Mouse (Mus musculus) spleen, adult 12 weeks (tissue): ENCODE results near the gene Zfp78.
"Not testable (repeated sequence)": the region's sequence is repeated elsewhere in the genome, so short reads cannot be mapped to it uniquely, and the experiment has no call there.

ENCODE experiments used
- DNase-seq: peaks from one replicate; pipeline ENCODE4 v3.0.0; 2022; ENCODE audit warnings: low spot score

The Zfp78 gene

DNA sequence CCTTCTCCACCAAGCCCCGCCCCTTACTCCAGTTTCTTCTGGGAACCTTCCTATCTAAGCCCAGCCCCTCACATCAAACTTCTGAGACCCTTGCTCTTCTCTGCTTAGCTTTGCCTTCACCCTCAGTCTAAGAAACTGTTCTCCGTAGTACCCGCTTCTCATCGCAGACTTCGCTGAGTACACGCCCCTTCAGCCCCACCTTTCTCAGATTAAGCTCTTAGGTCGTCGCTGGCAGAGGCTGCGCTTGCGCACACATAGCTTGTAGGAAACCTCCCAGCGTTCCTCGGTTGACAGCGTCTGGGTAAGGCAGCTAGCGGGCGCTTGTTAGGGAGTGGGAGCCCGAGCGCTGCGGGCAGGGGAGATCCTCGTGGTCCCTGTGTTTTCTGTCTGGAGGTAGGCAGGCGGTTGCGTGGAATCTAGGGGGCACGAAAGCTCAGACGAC, at the start of gene Zfp78:
Gene Zfp78 (plus strand): TSS at position 234 of the 442 bp plus-strand sequence.
- DNase-seq = no peak

DNA sequence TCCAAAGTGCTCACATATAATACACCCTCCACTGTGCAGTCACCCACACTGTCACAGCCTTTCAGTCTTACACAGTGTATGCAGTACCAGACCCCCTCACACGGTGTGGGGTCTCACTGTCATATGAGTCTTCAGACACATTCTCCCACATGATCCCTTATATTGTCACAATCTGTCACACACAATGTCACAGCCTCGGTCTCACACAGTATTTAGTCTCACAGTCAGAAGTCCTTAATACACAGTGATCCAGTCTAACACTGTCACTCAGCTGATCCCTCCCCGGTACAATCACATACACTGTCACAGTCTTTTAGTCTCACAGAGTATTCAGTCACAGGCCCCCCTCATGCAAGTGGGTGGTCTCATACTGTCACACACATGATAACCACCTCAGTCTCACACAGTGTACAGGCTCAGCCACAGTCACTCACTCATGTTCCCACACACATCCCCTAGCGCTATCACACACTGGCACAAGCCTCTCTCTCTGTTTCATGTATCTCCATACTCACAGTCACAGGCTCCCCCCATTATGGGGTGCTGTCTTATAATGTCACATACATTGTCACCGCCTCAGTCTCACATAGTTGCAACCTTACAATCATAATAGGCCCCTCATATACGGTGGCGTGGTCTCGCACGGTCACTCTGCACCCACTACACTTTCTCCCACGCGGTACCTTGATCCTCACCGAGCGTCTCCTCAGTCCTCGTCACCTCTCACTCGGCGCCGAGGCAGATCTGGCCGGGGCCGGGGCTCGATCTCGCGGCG, 32.4 kb upstream of the Zfp78 start:
- no peak for DNase-seq

DNA sequence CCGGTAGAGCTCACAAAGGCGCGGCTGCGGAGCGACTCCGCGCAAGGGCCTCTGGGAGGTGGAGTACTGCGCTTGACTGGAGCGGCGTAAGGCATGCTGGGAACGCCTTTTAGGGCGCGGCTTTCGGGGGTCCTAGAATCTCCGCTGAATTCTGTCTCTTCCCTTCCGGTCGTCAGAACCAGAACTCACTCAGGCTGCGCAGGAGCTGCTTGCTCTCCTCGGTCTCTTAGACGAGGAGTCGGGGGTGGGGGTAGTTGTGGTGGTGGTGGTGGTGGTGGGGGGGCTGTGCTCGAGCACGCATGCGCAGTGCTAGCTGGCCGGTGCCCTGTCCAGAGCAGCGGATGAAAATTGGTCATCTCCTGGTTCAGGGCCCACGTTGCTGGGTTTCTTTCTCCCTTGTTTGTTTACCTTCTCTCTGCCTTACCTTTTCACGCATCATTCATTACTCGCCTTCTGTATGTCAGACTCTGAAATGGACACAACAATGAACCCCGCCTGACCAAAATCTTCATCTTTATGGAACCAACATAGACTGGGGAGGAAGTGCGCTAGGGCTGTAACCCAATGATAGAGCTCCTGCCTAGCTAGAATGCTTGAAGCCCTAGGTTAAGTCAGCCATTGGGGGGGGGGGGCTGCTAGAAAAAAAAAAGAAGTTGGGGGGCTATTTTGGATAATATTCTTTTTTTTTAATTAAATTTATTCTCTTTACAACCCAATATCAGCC, 31.7 kb upstream of the Zfp78 start, which contains the start of gene Zfp583:
Gene Zfp583 (minus strand): TSS at position 53 of the 724 bp plus-strand sequence.
- peak; percentile 60 for DNase-seq

DNA sequence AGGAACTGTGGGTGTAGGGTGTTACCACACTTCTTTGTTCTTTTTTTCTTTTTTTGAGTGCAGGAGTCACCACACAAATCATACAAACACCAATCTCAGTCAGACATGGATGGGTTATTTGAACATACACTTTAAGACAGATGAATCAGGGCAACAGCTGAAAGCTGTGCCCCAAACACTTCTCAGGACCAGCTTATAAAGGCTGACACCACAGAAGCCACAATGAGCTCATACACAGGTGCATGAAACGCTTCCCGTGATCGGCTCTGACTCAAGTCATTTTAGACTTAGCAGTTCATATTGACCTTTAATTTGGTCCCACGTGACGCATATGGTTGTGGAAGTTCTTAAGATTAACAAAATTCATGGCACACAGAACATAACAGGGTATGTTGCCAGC, 23.2 kb upstream of the Zfp78 start:
- DNase-seq = no peak

DNA sequence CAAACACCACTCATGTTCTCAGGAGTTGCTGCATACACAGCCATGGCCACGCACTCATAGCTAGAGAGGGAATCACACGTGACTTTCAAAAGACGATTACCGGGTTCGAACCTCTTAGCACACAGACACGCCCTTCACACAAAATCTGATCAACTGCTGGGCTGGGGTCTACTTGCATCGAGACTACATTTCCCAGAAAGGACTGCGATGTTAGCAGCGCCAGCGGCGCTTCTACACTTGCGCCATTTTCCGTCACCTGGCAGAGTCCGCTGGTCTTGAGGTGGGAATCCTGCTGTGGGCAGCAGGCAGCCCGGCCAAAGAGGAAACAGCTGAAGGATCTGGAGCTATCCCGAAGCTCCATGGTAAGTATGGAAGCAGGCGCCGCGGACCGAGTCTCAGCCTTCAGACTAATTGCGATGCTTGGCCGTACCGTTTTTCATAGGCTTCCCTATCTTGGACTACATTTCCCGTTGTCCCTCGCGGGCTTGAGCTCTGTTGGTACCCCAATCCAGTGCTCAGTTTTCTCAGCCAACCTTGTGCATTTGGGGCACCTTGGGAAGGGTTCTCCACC, 19.5 kb upstream of the Zfp78 start, which contains the start of gene Gm3854:
Gene Gm3854 (plus strand): TSS at position 259 of the 571 bp plus-strand sequence.
- DNase-seq = no peak

DNA sequence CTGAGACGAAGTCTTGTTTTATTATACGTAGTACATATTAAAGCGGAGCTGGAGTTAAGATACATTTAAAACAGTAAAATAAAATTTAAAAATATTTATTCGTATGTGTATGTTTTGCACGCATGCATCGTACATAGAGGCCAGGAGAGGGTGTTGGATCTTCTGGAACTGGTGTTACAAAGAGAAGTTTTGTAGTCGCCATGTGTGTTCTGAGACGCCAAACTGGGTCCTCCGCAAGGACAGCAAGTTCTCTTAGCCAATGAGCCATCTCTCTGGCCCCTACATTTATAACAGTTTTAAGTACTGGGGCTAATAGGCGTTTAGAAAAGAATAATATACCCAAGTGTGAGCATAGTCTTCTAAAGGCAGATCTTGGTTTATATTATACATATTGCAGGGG, 19.0 kb upstream of the Zfp78 start:
- DNase-seq = no peak

DNA sequence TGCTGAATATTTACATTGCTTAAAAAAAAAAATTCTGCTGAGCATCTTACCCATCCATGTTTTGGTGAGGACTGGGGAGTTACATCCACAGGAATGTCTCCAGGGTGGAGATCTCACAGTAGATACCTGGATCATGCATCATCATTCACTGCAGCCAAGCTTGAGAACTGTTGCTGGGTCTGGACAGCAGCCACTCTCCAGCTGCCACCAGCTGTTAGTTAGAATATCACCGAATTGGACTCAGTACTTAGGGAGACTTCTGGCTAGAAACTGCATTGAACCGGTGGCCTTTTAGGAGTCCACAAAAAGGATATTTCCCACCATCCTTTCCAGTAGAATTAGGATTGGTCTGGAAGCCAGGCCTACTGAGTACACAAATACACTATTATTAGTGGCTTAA, 5.0 kb upstream of the Zfp78 start:
- no peak for DNase-seq

DNA sequence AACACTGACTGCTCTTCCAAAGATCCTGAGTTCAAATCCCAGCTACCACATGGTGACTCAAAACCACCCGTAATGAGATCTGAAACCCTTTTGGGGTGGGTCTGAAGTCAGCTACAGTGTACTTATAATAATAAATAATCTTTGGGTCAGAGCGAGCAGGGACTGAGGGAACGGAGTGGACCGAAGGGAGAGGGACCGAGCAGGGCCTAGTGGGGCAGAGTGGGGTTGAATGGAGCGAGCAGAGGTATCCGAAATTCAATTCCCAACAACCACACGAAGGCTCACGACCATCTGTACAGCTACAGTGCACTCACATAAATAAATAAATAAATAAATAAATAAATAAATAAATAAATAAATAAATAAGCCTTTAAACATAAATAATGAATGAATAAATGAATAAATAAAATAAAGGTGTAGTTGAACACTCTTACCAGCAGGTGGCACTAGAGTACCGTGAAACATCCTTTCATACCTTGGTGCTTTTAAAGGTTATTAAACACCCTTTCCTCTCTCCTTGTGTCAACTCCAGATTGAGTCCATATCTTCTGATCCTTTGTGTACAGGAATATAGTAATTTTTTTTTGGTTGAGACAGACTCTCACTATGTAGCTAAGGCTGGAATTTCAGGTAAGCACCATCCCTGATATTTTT, 4.0 kb upstream of the Zfp78 start:
- no peak for DNase-seq

DNA sequence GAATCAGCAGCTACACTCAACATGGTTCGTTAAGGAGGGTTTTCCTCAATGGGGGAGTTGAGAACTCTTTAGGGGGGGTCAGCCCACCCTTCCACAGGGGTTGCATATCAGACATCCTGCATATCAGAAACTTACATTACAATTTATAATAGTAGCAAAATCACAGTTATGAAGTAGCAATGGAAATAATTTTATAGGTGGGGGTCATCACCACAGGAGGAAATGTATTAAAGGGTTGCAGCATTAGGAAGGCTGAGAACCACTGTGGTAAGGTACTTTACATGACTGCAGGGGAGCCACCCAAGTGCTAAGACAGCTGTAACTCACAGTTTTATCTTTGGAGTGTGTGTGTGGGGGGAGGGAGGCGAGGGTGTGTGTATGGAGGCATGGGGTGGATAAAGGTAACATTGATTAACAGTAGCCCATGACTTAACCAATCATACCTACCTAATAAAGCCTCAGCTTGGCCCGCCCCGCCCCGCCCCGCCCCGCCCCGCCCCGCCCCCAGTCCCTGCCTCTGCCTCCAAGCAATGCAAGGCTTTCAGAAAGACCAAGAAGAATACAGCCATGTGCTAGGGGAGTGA, 2.5 kb upstream of the Zfp78 start:
- no peak for DNase-seq

DNA sequence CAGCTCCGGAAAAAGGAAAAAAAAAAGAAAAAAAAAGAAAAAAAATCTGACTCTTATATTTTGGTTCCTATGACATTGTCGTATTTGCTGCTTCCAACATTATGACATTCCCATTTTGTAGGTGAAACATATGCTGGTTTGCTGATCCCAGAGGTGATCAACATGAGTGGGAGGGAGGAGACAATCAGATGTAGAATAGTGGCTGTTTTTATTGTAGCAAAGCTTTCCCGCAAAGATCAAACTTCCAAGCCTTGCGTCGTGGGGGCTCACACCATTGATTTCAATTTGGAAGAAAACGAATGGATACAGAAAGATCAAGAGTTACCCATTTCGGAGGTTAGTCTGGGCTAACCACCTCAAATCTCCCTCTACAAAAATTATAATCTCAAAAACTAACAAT, 1.3 kb upstream of the Zfp78 start:
- DNase-seq = no peak

DNA sequence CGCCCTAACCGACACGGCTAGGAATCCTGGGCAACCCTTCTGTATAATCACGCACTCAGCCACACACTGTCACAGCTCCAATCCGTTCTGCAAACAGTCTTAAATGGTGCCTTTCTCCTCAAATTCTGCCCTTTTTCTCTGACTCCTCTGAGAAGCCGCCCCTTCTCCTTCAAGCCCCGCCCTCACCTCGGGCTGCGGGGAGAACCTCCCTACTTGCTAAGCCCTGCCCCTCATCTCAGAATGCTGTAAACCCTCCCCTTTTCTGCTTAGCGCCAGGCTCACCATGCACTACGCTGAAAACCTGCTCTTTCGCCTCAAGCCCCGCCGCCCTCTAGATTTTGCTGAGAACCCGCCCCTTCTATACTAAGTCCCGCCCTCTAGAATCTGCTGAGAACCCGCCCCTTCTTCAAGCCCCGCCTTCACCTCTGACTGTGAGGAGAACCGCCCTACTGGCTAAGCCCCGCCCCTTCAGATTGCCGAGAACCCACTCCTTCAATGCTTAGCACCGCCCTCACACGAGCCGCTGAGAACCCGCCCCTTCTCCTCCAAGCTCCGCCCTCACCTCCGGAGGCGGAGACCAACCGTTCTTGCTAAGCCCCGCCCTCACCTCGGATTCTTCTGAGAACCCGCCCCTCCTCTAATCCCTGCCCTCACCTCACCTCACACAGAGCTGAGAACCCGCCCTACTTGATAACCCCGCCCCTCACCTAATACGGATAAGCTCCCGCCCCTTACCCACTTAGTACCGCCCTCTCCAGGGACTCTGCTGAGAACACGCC, 623 bp upstream of the Zfp78 start:
- DNase-seq = peak; percentile 91

DNA sequence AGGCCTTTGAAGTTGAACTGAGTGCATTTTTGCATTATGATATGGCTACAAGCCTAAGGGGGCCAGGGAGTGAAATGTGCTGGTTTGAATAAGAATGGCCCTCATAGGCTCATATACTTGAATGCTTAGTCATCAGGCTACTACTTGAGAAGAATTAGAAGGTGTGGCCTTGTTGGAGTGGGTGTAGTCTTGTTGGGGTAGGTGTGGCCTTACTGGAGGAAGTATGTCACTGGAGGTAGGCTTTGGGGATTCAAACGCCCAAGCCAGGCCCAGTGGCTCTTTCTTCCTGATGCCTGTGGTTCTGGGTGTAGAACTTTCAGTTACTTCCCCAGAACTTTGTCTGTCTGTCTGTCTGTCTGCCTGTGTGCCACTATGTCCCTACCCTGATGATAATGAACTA, 1.7 kb downstream of the Zfp78 start:
- DNase-seq = no peak

DNA sequence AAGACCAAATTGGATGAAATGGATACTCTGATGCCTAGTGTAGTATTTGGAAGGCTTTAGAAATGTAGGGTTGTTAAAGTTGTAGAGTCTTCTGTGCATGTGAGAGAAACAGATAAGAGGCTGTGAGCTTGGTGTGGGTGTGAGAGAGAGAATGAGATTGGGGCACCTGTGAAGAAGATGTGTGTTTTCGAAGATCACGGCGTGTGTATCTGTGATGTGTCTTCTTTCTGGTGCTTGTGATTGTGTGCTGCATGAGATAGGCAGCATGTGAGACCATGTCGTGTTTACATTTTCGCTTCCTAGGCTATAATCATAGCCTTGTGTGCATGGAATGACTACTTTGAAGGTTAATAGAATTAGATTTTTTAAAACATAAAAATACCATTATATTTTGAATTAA, 4.1 kb downstream of the Zfp78 start:
- no peak for DNase-seq

DNA sequence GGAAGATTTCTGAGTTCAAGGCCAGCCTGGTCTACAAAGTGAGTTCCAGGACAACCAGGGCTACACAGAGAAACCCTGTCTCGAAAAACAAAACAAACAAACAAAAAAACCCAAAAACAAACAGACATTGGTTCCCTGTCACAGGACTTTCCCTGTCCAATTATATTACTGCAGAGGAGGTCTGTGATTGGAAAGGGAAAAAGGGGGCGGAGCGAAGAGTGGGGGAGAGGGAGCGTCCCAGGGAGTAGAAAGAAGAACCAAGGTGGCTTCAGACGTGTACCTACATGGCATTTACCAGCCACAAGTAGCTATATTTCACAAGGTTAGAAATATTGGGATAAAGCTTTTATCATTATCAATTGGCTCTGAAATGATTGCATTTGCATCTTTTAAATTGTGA, 5.1 kb downstream of the Zfp78 start:
- DNase-seq = not testable (repeated sequence)

DNA sequence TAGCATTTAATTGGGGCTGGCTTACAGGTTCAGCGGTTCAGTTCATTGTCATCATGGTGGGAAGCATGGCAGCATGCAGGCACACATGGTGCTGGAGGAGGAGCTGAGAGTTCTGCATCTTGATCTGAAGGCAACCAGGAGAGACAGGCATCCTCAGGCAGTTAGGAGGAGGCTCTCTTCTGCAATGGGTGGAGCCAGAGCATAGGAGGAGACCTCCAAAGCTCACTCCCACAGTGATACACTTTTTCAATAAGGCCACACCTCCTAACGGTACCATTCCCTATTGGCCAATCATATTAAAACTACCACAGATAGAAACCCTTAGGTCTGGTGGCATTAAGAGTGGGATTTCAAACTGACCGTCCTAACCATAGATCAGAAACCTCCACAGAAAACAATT, 6.4 kb downstream of the Zfp78 start:
- DNase-seq = no peak

DNA sequence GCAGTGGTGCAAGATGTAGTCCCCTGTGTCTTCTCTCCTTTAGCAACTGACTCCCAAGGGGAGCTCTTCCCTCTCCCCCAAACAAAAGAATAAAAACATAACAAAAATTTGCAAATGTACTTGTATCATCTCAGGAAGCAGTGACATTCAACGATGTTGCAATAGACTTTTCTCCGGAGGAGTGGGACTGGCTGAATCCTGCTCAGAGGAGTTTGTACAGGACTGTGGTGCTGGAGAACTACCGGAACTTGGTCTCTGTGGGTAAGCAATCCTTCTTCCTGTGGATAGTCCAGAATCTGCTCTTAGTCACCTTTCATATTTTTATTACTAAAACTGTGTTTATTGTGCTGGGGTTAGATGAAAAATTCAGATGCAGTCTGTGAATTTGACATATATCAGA, 9.9 kb downstream of the Zfp78 start:
- DNase-seq = no peak

DNA sequence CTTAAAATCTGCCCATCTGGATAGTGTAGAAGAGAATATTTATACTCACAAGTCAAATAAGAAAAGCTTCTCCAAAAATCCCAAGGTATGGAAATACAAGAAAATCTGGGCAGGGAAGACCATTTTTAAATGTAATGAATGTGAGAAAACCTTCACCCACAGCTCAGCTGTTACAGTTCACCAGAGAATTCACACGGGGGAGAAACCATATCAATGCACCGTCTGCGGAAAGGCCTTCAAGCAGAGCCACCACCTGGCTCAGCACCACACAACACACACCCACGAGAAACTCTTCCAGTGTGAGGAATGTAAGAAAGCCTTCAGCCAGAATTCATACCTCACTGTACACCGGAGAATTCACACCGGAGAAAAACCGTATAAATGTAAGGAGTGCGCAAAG, 15.4 kb downstream of the Zfp78 start:
- DNase-seq = no peak

DNA sequence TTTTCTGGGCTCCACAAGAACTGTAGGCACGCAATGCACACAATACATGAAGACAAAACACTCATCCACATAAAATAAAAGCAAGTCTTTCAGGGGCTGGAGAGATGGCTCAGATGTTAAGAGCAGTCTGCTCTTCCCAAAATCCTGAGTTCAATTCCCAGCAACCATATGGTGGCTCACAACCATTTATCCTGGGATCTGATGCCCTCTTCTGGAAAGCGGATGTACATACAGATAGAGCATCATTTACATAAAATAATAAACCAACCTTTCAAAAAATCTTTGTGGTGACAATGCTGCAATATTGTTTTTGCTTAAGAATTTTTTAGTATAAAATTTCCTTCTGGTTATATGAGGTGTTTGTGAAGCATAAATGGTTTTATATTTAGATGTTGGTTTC, 18.4 kb downstream of the Zfp78 start:
- no peak for DNase-seq

DNA sequence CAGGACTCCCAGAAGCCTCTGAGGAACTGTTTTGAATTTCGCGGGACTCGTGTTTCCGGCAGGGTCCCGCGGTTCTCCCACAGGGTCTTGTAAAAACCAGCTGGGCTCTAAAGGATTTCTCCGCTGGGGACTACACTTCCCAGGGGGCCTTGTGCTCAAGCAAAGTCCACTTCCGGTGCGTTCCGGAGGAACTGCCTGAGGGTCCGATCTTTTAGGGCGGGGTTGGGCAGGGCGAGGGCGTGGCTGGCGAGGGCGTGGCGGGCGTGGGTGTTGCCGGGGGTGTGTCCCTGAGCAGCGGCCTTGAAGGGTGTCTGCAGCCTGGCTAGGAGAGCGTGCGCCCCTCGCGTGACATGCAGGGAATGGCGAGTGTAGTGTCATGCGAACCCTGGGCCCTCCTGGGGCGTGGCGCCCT, 20.0 kb downstream of the Zfp78 start, which contains the start of gene Zfp28:
Gene Zfp28 (plus strand): TSS at position 252 of the 412 bp plus-strand sequence.
- DNase-seq = peak; percentile 75

DNA sequence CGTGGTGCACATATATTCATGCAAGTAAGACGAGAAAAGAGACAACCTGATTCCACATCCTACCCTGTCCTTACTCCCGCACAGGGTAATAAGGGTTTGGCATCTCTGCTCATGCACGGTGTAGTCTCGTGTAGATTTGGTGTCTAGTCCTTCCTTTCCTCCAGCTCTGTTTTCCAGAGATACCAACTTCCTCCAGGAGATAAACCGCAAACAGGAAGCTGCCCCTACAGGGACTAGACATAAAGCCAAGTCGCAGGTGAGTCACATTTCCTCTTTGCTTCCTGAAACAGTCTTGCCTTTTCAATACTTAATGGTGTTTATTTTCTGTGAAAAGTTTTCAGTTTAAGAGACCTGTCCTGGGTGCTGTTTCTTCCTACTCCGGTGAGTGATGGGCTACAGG, 20.9 kb downstream of the Zfp78 start:
- no peak for DNase-seq

DNA sequence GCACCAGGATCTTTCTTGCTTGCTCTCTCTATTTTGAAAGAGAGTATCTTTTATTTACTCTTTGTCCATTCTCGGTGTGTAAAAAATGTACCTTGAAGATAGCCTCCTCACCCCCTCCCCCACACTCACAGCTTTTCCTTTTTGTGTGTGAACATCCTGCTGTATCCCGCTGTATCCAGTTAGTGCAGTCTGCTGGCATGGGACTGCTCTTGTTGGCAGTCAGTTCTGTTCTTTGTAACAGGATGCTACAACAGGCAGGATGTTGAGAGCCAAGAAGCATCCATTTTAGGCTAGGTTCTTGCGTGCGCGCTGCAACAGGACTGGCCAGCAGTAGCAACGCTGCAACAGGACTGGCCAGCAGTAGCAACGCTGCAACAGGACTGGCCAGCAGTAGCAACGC, 23.9 kb downstream of the Zfp78 start:
- no peak for DNase-seq
